Mouse (Mus musculus) spleen, postnatal 36 days (tissue): ENCODE data around the gene Tma7.

ENCODE experiments used
- DNase-seq, 2 experiments: peaks; one replicate each; pipeline ENCODE4 v3.0.0; 2022; ENCODE audit warnings: low spot score in 2 of 2, mixed read lengths in 1 of 2

Gene Tma7

DNA sequence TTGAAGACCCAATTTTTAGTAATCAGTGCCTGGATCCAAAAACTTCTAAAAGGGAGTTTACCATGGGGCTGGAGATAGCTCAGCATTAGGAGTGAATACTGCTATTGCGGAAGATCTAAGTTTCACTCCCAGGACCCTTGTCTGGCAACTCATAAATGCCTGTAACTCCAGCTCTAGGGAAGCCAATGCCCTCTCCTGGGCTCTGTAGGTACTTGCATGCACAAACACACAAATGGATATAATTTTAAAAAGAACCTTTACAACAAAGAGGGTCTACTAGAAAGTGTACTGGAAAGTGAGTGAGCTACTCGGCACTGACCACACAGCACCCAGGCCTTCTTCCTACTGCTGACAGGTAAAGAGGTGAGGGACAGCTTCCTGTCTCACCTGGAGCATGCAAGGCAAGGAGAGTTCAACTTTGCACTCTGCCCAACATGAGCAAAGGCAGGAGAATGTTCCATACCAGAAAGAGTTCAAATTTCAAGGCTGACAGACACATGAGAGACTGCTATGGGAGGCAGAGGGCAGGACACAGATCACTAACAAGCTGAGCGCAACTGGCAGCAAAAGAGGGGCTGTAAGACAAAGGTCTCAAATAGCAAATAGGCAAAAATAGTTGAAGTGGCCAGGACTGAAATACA is 14.2 kb downstream of the Tma7 start:
- DNase-seq: no peak

DNA sequence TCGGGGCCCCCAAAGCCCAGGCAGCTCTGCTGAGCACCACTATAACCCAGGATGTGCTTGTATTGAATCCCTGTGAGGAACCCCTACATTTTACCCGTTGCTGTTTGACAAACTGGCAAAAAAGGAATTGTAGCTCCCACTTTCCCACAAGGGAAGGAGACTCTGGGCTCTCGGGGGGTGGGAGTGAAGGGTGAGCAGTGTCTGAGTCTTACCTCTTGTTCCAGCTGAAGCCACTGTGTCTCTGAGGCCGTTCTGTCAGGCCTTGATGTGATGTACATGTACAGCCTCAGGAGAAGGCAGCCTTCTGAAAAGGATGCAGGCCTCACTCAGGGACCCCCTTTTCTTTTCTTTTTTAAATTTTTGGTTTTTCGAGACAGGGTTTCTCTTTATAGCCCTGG is 21.5 kb downstream of the Tma7 start:
- DNase-seq: no peak

DNA sequence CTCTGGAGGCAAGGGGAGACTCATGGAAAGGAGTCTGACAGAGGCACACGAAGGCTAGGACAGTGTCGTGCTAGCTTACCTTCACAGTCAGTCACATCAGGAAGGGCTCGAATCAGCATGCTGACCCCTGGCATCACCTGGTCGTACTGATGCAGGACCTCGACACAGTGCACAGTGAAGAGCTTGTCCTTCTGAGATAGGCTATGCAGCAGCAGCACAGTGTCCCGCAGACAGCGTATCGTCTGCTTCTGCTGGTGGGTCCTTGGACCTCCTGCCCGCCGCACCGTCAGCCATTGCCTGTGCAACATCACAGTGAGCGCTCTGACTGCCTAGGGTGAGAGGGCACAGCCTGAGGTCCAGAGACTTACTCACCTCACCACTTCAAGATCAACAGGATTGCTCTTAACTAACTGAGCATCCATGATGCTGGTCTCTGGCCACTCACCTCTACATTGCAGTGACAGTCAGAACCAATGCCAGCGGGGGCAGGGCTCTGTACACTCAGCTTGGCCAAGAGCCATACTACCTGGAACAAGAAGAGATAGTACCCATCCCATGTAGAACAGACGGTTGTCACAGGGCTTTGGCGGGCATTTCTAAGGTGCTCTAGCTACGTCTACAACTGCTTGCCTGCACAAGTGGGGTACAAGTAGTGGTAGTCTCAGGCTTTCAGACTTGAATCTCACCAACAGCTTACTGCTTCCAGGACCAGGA is 22.0 kb downstream of the Tma7 start:
- DNase-seq: no peak

DNA sequence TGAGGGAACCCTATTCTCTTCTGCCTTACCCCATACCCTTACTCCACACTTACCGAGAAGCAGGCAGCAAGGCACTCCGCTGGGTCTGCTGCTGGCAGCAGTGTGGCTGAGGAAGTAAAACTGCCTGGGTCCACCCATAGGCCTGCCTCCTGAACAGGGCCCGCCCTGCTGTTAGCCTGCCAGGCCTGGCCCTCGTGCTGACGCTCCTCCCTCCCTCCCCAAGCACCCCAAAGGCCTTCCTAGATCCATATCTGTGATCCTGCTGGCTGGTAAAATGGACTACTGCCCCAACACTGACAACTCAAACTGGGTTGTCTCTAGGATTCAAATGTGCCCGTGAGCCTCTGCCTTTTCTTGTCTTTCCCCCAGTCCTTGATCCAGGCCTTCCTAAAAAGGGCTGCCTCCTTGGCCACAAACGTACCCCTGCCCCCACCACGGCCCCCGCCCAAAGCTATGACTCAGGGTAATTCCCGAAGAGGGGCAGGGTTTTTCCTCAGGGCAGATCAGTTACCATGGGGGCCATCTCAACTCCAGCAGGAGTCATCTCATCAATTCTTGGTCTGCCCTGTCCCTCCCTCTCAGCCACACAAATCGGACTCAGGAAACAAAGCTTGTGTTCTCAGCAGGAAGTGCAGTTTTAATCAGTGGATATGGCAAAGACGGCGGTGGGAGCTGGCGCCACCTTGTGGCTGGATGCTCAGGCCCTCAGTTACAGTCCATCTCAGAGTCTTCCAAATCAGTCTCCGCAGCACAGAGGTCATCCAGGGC is 23.1 kb downstream of the Tma7 start, which contains the start of gene Trex1:
Trex1 (minus strand) TSS at position 599 of the 768 bp plus-strand sequence.
- DNase-seq: peak; percentile 93 to 95

DNA sequence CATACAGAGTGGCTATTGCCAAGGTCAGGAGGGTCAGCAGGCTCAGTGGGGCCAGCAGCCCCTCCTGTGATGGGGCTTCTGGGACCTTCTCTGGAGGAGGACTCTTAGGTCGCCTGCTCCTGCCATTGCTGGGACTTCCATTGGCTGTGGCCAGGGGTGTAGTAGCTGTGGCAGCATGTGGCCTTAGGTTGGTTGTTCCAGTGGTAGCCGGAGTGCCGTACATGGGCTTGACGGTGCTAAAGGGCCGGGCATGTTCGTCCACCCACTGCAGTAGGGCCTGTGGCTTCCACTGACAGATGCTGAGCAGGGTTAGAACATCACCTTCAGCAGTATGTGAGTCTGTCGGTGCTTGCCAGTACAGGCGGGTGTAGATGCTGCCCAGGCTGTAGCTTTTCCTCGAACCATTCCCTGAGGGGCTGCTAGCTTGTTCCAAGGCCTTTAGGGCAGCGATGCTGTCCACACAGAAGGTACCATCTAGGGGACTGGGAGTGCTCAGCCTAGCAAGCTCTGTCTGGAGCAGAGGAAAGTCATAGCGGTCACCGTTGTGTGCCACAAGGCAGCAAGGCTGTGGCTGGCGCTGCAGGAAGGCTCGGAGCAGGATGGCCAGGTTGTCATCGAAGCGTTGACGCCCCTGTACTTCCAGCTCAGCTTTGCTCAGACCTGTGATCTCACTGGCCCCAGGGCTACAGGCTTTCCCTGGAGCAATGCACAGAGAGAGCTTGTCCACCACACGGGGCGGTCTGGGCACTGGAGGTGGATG is 24.2 kb downstream of the Tma7 start:
- DNase-seq: peak; percentile 22 to 25

DNA sequence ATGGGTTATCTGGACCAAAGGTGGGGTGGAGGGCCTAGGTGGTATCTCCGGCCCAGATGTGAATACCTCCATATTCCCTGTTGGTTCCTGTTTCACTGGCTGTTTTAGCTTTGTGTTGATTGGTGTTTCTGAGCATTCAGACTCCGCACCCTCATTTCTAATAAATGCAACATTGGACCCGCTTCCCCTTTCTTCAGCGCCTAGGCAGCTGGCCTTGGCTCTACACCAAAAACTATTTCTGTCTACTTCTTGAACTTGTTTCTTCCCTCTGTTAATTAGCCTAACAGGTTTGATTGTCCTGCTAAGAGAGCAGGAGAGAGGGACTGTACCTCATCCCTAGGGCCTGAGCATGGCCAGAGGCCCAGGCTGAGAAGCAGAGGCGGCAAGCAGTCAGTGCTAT is 24.8 kb downstream of the Tma7 start:
- DNase-seq: peak; percentile 48 to 68

DNA sequence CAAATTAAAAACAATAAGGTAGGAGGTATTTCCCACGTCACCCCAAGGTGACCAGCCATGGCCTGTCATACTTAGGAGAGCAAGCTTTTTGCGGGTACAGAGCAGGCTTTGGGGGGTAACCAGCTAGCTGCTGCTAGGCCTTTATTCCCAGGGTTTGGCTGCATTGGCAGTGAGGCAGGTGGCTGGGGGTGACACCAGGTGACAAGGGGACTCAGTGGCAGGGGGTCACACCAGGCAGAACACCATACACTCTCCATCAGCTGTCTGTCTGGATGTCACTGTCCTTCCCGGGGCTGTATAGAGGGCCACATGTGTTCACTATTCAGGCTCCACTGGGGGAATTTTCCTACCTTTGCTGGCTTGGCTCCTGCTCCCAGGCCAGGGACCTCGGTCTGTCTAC is 25.5 kb downstream of the Tma7 start:
- DNase-seq: no peak

DNA sequence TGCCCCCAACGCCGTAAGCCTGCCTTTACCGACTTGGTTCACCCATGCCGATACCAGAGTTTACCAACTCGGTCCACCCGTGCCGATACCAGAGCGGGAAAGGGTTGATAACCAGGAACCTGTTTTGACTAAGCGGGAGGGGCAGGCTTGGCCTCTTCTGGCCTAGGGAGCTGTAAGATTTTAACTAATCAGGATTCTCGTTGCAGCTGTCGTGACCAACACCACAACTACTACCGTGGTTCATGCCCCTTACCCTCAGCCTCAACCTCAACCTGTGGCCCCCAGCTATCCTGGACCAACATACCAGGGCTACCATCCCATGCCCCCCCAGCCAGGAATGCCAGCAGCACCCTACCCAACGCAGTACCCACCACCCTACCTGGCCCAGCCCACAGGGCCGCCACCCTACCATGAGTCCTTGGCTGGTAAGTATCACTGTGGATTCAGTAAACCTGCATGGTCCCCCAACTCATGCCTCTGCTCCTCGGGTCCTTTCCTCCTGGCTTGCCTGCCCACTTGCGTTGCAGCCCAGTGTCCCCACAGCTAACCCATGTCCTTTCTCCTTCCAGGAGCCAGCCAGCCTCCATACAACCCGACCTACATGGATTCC is 26.2 kb downstream of the Tma7 start:
- DNase-seq: no peak

DNA sequence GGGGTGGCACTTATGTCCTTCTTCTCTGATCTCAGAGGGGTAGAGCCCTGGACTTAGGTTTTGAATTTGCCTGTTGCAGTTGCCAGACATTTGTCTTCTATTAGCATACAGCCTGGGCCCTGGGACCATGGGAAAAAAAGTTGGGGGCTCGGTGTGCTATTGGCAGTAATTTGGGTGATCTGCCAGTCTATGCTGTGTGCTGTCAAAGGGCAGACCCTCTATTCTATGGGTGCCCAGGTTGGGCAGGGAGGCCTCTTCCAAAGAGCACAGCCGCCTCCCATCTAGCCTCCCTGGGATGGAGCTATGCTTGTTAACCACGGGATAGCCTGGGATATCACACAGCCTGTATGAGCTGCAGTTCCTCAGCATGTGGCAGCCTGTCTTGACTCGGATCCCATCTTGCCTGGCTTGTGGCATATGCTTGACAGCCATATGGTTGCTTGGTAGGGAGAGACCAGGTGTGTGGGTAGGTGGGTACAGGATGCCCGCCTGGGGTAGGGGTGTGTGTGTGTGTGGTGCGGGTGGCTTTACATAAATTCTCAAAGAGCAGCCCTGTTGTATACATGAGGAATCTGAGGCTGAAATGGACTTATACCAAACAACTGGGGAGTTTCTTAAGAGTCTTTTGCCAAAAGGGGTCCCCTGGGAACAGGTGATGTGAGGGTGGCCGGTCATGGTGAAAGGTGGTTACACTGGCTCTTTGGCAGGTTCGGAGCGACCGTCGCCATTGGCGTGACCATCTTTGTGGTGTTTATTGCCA is 26.9 kb downstream of the Tma7 start:
- no peak for DNase-seq

DNA sequence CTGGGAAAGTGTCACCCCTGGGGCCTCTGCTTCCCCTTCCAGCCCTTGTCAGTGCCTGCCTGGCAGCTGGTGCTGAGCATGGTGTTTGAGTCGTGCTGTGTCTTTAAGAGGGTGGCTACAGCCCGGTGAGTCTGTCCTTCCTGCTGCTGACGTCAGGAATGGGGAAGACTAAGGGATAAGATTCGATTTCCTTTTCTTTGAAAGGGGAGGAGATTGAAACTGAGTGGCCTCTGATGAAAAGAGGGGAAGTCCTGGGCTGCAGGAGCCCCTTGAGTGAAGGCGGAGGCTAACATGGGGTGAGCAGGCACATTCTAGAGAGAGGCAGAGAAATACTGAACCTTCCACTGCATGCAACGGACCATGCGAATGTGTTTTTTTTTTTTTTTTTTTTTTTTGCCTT is 27.7 kb downstream of the Tma7 start:
- peak; percentile 86 to 89 for DNase-seq

DNA sequence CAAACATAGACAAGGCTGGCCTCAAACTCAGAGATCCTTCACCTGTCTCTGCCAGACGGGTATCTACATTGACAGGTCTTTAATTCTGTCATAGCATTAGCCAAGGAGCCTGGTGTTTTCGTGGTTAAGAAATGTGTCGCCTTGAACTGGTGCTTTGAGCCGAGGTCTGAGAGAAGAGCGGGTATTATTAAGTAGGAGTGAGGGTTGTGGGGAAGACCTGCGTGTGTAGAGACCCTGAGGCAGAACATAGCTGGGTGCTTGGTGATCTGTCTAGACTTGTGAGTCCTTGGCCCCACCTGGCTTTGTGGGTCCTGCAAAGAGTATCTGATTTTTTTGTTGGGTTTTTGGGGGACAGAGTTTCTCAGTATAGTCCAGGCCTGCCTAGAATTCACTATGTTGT is 28.5 kb downstream of the Tma7 start:
- no peak for DNase-seq

DNA sequence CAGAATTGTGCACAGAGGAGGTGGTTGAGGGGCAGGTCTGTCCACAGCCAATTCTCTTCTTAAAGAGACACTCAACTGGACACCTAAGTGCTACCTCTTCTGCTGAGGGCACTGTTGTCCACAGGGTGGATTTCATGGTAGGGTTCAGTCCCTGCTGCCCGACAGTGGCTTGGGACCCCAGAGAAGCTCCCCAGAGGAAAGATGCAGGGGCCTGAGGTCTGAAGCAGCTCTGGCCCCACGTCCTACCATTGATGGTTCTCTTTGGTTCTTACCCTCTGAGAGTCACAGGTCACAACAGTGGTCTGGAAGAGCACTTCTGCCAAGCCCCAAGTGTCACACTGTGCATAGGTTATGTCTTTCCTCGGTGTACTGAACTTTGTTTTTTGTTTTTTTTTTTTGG is 29.0 kb downstream of the Tma7 start:
- DNase-seq: no peak

DNA sequence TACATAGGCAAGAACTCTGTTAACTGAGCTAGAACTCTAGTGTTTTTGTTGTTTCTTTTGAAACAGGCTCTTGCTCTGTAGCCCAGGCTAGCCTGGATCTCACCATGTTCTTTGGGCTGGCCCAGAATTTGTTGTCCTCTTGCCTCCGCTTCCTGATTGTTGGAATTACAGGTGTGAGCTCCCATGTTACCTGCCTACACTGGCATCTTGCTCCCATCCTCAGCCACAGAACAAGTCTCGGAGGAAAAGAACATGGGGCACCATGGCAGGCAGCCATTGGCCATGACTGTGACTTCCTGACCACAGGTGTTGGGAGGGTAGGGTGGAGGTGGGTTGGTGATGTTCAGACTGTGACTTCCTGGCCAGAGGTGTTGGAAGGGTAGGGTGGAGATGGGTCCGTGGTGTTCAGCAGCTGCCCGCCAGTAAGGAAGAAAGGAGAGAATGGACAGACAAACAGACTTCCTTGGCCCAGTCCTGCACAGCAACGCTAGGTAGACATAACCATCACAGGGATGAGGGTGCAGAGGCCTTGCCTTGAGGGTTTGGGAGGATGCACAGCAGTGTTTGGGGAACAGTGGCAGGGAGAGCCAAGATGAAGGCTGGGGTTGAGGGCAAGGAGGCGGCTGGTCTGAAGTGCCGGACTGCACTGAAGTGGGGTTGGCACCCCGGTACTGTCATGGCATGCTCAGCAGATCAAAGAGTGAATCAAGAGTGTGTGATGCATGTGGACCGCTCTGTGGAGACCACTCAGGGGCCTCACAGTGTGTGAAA is 29.7 kb downstream of the Tma7 start:
- peak; percentile 72 to 73 for DNase-seq

DNA sequence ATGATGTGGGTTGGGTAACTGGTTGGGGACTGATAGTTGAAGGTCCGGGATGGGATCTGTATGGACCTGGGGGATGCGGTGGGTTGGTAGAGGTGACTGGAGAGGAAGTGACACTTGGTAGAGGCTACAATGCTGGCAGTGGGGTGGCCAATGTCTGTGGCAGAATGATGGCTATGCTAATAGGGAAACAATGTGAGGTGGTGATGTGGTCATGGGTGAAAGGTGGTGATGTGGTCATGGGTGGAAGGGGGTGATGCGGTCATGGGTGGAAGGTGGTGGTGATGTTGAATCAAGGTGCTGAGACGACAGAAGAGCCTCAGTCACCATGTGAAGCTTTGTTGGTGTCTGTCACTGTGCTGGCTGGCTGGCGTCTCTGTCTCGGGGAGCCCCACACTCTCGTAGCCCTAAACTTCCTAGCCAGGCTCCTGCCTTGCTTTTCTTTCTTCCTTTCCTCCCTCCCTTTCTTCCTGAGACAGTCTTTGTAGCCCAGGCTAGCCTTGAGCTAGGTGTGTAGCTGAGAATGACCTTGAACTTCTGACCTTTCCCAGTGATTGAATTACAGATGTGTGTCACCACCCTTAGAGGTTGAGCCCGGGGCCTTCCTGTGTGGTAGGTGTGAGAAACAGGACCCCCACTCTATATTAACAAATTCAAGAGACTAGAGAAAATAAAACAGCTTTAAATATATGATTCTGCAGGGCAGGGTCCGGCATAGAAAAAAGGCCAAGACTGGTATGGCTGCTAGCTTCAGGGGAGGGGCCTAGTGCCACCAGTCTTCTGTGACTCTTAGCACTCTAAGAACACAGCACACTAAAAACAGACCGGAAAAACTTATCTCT is 30.5 kb downstream of the Tma7 start:
- peak; percentile 80 to 84 for DNase-seq

DNA sequence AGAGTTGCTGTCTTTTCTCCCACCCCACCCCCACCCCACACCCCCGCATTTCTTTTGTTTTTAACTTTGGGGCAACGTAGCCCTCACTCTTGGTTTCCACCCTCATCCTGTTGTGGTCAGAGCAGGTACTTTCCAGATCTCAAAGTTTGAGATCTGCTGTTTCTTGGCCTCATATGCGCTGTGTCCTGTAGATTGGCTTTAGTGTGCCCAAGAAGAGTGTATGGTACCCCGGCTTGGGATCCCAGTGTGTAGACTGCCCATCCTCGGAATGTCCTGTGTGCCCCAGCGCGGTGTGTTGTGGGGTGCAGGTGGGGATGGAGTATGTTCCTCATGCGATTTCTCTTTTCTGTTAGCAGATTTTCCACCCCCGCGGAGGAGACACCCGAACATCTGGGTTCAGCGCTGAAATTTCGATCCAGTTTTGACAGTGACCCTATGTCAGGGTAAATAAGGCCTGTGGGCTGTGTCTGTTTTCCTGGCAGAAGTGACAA is 31.3 kb downstream of the Tma7 start:
- DNase-seq: peak; percentile 82

DNA sequence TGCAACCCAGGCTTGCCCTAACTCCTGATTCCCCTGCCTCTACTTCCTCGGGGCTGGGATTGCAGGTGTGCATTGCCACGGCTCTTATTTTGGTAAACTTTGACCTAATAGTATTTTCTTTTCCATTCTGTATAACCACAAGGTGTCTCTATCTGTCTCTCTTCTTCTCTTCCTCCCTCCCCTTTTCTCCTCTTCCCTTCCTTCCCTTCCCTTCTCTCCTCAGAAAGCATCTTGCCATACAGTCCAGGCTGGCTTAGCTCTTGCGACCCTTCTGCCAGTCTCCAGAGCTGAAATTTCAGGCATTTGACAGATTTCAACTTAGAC is 31.8 kb downstream of the Tma7 start:
- peak; percentile 22 to 30 for DNase-seq

DNA sequence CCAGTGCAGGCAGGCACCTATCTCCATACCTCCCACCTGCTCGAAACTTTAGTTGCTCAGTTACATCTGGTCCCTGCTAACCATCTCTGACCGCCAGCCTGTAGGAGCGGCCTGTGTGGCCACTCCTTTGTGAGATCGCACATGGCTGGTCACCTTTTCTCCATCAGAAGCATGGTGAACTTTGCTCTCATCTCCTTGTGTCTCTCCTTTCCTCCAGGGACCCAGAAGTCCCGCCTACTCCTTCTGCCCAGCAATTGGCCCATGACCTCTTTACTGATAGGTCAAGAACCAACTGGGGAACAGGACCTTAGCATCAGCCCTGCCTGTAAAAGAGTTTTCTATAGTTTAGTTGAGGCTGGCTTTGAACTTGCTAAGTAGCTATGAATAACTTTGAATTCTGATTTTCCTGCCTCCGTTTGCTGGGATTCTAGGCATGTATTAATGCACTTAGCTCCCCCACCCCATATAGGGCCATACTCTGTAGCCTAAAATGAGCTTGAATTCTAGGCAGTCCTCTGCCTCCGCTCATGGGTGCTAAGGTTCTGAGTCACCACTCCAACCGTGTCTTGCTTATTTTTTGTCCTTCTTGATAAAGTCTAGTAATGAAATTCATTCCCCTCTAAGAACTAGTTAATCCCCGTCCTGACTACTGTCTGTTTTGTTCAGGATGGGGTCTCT is 32.3 kb downstream of the Tma7 start:
- DNase-seq: peak; percentile 57 to 66

DNA sequence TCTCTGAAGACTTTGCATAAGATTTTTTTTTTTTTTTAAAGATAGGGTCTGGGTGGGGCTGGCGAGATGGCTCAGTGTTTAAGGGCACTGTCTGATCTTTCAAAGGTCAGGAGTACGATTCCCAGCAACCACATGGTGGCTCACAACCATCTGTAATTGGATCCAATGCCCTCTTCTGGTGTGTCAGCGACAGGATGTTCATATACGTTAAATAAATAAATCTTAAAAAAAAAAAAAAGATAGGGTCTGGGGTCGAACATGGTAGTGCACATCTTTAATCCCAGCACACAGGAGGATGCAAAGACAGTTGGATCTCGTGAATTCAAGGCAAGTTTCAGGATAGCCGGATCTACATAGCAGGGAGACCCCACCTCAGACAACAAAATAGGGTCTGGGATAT is 33.1 kb downstream of the Tma7 start:
- no peak for DNase-seq

DNA sequence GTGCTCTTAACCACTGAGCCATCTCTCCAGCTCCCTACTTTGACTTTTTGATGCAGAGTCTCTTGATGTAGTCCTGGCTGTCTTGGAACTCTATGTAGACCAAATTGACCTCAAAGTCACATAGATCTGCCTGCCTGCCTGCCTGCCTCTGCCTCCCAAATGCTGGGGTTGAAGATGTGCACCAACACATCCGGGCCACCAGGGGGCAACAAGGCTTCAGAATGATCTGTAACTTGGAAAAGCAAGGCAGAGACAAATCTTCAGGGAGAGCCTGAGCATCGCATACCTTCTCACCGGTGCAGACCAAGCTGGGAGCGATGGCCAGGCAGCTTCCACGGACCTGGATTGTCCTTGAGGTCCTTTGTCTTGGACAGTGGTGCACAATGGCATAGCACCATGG is 36.1 kb downstream of the Tma7 start:
- peak; percentile 78 to 85 for DNase-seq
